Mouse (Mus musculus) gastrocnemius, postnatal 4 days (tissue): Measurements from ENCODE around the gene Islr2. TPM values are rescaled to one million over a fixed set of nuclear protein-coding genes. Genes with fewer than 3 reads are reported as not detected.

Experiments used
- DNase-seq, 2 experiments: peaks; one replicate each; pipeline ENCODE4 v3.0.0; 2021 to 2022; ENCODE audit warnings: low spot score in 2 of 2, mixed read lengths in 2 of 2
- microRNA-seq: library from miRNA; unstranded; fragments of <30 nt; microRNA quantifications from one replicate; pipeline ENCODE4 v1.2.0, GENCODE M21; 2021
- total RNA-seq, 2 experiments: library from RNA; stranded (reverse); gene quantifications; 2 replicates each; pipeline ENCODE4 v1.2.3; 2021

Islr2 gene
- total RNA-seq, 2 experiments from 2014 or later = 6.4 to 7.7 TPM

DNA sequence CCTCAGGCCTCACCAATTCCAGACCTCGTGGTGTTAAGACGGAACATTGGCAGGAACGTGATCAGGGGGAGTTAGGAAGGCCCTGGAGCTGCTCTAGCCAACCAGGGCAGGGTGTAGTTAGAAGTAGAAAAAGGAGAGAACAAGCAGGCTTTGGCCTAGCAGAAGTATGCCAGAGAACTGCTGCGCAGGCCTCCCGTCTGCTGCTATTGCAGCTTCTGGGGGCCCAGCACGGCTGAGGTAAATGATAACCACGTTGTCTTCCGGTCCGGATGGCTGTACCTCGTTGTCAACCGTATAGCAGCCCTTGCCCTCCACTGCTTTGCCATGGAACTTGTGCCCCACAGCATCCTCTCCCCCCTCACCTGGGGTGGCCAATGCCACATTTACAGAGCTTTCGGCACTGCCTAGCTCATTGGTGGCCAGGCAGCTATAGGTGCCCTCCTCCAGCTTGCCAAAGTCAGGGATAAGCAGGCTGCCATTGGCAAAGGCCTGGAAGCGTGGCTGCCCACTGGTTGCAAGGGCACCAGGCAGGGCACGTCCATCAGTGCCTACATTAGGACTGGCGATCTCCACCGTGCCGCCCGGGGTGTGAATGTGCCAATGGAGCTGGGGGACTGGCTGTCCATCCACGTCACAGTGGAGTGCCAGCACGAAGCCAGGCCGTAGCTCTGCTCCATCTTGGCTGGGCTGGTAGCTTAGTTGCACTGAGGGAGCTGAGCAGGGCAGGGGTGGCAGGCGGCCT is 47.1 kb downstream of the Islr2 start:
- DNase-seq = no peak

DNA sequence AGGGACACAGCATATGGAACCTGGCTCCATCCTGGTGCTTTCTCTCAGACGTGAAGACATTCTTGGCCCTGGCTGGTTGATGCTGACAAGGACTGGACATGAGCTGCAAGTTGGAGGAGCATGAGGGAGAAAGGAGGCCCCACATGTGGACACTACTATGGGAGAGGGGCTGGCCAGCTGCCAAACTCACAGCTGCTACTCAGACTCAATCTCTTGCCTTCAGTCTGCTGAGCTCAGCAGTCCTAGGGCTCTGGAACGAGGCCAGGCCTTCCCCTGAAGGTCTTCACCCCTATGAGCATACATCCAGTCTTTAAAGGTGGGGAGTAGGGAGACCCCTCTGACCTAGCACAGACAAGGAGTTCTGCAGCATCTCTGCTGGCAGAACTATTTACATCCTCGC is 48.8 kb downstream of the Islr2 start:
- peak; percentile 62 to 84 for DNase-seq

DNA sequence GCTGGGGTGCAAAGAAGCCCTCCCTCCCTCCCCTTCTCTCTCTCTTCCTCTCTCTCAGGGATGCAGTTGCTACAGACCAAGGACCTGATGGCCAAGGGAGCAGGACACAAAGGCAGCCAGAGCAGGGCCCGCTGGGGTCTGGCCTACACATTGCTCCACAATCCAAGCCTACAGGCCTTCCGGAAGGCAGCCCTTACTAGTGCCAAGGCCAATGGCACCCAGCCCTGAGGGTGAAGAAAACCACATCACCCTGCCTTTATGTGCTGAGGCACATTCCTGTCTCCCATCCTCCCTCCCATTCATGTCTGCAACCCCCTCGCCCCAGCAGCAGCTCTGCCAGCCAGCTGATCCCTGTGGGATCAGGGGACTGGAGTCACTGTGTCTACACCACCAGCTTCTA is 51.0 kb downstream of the Islr2 start:
- no peak for DNase-seq

DNA sequence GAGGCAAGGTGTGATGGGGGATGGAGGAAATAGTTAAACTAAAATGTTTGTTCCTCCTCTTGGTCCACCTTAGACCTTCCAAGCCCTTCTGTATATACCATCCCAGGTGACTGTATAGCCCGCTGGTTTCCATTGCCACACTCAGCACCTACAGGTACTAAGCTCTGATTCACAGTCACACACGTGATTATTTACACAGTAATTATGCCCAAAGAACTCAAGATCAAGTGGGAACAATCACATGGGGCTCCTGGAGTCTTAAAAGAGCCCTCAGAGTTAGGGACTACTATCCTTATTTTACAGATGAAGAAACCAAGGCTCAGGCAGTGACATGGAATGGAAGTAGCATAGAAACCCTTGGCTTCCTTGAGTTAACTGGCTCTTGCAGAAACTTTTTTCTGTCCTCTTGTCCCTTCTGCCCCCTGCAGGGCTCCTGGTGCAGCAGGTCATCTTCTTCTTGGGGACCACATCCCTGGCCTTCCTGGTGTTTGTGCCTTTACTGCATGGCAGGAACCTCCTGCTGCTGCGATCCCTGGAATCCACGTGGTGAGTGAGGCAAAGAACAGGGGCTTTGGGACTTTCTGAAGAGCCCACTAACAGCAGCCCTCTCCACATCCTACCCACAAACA is 53.3 kb downstream of the Islr2 start:
- DNase-seq = no peak

DNA sequence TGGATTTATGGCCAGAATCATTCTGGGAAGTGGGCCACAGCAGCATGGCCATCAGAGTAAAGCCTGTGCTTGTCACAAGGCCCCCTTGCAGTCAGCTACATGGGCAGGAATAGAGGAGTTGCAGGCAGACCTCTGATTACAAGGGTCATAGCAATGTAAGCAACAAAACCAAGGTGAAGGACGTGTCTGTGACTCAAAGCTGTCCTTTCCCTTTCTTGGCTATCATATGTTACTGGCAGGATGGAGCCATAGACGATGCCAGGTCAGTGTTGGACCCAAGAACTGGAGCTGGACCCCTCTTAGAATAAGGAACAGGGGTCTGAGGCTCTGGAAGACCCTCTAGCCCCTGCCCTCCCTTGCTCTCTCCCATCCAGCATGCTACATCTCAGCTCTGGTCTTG is 55.3 kb downstream of the Islr2 start:
- DNase-seq = no peak

Small RNAs within 50 kb of the gene (microRNA-seq; reads per million reads assigned to microRNA genes)
- not detected for gene Mir6385

Other genes starting within 250 kb of the Islr2 start
- 1 to 10 TPM; 5.4 TPM for gene Cyp11a1, start 197.9 kb downstream of the Islr2 start, total RNA-seq
- gene Stra6, start 140.5 kb downstream of the Islr2 start, total RNA-seq = 1 to 10 TPM in 1 of 2 experiments, under 1 TPM in 1; 0.74 to 1.1 TPM
- not detected for gene Ccdc33, start 85.5 kb downstream of the Islr2 start, total RNA-seq
- gene Islr, start within 50 bp of the Islr2 start, total RNA-seq = 100 to 1,000 TPM; 179 to 208 TPM
- 10 to 100 TPM; 16.8 to 19.5 TPM for gene Pml, start 45.5 kb upstream of the Islr2 start, total RNA-seq
- 10 to 100 TPM; 16.1 to 16.6 TPM for gene Stoml1, start 48.8 kb upstream of the Islr2 start, total RNA-seq
- gene Loxl1, start 108.9 kb upstream of the Islr2 start, total RNA-seq = 10 to 100 TPM; 95.5 to 95.9 TPM
- gene Tbc1d21, start 166.1 kb upstream of the Islr2 start, total RNA-seq = not detected